Mouse (Mus musculus) gastrocnemius, postnatal 25 days (tissue): ENCODE measurements around the gene Pim3. TPM values are rescaled to one million over a fixed set of nuclear protein-coding genes. Genes with fewer than 3 reads are reported as not detected.

Source experiments
- total RNA-seq, 2 experiments: library from RNA; stranded (reverse); gene quantifications; 1 replicate in 1 of 2; 2 replicates in 1 of 2; pipeline ENCODE4 v1.2.3; 2021

The Pim3 gene
- total RNA-seq, 2 experiments from 2014 or later = 20.6 to 22.2 TPM

Other genes starting within 250 kb of the Pim3 start
- gene Brd1, start 128.0 kb upstream of the Pim3 start, total RNA-seq = 10 to 100 TPM; 20.9 to 21.6 TPM
- 10 to 100 TPM in 1 of 2 experiments, 1 to 10 TPM in 1; 9.0 to 11.3 TPM for gene Zbed4, start 110.5 kb upstream of the Pim3 start, total RNA-seq
- gene Alg12, start 42.9 kb upstream of the Pim3 start, total RNA-seq = 1 to 10 TPM; 3.5 to 5.2 TPM
- 1 to 10 TPM; 9.8 to 9.9 TPM for gene Creld2, start 42.5 kb upstream of the Pim3 start, total RNA-seq
- gene Ttll8, start 92.2 kb downstream of the Pim3 start, total RNA-seq = not detected
- gene Mlc1, start 116.8 kb downstream of the Pim3 start, total RNA-seq = under 1 TPM in 1 of 2 experiments, not detected in 1; 0.10 TPM
- gene Mov10l1, start 120.7 kb downstream of the Pim3 start, total RNA-seq = not detected
- gene Panx2, start 197.5 kb downstream of the Pim3 start, total RNA-seq = not detected
- 10 to 100 TPM; 22.7 to 26.2 TPM for gene Trabd, start 212.9 kb downstream of the Pim3 start, total RNA-seq
- 10 to 100 TPM; 12.2 to 12.7 TPM for gene Selenoo, start 226.9 kb downstream of the Pim3 start, total RNA-seq